Mouse (Mus musculus) kidney, adult 2 months (tissue): Measurements from ENCODE around the gene Dus2. TPM values are rescaled to one million over a fixed set of nuclear protein-coding genes. Genes with fewer than 3 reads are reported as not detected.
A peak's percentile ranks its signal among the peaks of the same experiment; 100 is the strongest.

Experiments used
- DNase-seq: peaks from one replicate; pipeline ENCODE4 v3.0.0; 2021
- H3K27ac ChIP-seq: fragments of 200-500 bp; 2 replicates; pipeline ENCODE4 v1.5.1; 2012; ENCODE audit warnings: low read depth, low read length, control low read depth, inconsistent platforms; ENCODE audit not compliant: insufficient read depth
- H3K27me3 ChIP-seq: fragments of 200-500 bp; replicated peaks from 2 replicates; pipeline ENCODE4 v1.6.1; 2012; ENCODE audit warnings: mild to moderate bottlenecking, moderate library complexity, low read length, inconsistent platforms; ENCODE audit not compliant: control insufficient read depth, insufficient read depth
- H3K36me3 ChIP-seq: fragments of 200-500 bp; 2 replicates; pipeline ENCODE4 v1.6.1; 2012; ENCODE audit warnings: mild to moderate bottlenecking, moderate library complexity, low read length, inconsistent platforms; ENCODE audit not compliant: control insufficient read depth, insufficient read depth
- H3K4me1 ChIP-seq: fragments of 200-500 bp; 2 replicates; pipeline ENCODE4 v1.6.1; 2011; ENCODE audit warnings: low read length; ENCODE audit not compliant: control insufficient read depth, insufficient read depth
- H3K4me3 ChIP-seq: fragments of 200-500 bp; 2 replicates; pipeline ENCODE4 v1.5.1; 2011; ENCODE audit warnings: mild to moderate bottlenecking, low read depth, low read length, control low read depth; ENCODE audit not compliant: insufficient read depth
- CTCF ChIP-seq: fragments of 200-500 bp; conservative IDR thresholded peaks from 2 replicates; pipeline ENCODE4 v1.5.1; 2011; ENCODE audit warnings: low read depth, mild to moderate bottlenecking, control low read depth, low read length, moderate library complexity, mixed read lengths; ENCODE audit not compliant: insufficient read depth, insufficient read length
- POLR2A ChIP-seq: fragments of 200-500 bp; IDR thresholded peaks from one replicate; pipeline ENCODE4 v1.6.1; 2011; ENCODE audit warnings: low read depth, low read length, control low read depth
- WGBS: fragments of 180-500 bp; shearing (Covaris S2); methylation state at CpG from one replicate; pipeline ENCODE4 v1.1.7; 2018; 5-methylcytosine and 5-hydroxymethylcytosine counted together
- polyA plus RNA-seq: library from polyadenylated mRNA; depleted of rRNA; stranded (reverse); fragments of >200 nt; gene quantifications from 2 replicates; pipeline ENCODE4 v1.2.3, GENCODE M21; 2012

Gene Dus2
- polyA plus RNA-seq, 1 experiment = 11.6 TPM

- Histone ChIP-seq H3K27me3 (no peaks in the 10 kb centered on the region), H3K36me3 (no peaks in the 10 kb centered on the region), H3K4me1 (no peaks in the 10 kb centered on the region), H3K4me3 (no peak overlapping the region), H3K27ac (no peak overlapping the region)
- 87% methylated on average over 11 of the region's 11 CpGs for WGBS
- DNase-seq = no peak
- no peak for TF ChIP-seq POLR2A
- TF ChIP-seq CTCF = no peak
Measured at GRCm38 (mm10) chr8:105988546-105988945, 2.6 kb upstream of the Dus2 start.

- no peak for DNase-seq
- H3K36me3 ChIP-seq = no peaks in the 10 kb centered on the region
- H3K4me1 ChIP-seq = no peaks in the 10 kb centered on the region
- 81% methylated on average over 2 of the region's 2 CpGs for WGBS
- H3K27ac ChIP-seq = no peak overlapping the region
- H3K4me3 ChIP-seq = no peak overlapping the region
- no peak for TF ChIP-seq POLR2A
- no peak for TF ChIP-seq CTCF
- no peaks in the 10 kb centered on the region for H3K27me3 ChIP-seq
Measured at GRCm38 (mm10) chr8:105991546-105991945, 409 bp downstream of the Dus2 start.

GRCm38 (mm10) chr8:105992499-105992898 is 1.4 kb downstream of the Dus2 start:
- no peak overlapping the region for H3K27ac ChIP-seq
- H3K36me3 ChIP-seq = no peaks in the 10 kb centered on the region
- no peaks in the 10 kb centered on the region for H3K27me3 ChIP-seq
- 63% methylated on average over 5 of the region's 5 CpGs for WGBS
- H3K4me3 ChIP-seq = no peak overlapping the region
- TF ChIP-seq POLR2A = no peak
- no peak for TF ChIP-seq CTCF
- peak; percentile 7 for DNase-seq
- H3K4me1 ChIP-seq = no peaks in the 10 kb centered on the region

GRCm38 (mm10) chr8:105993226-105993625 is 2.1 kb downstream of the Dus2 start:
- WGBS = 72% methylated on average over 4 of the region's 4 CpGs
- Histone ChIP-seq H3K27me3 (no peaks in the 10 kb centered on the region), H3K4me3 (no peak overlapping the region), H3K36me3 (no peaks in the 10 kb centered on the region), H3K4me1 (no peaks in the 10 kb centered on the region), H3K27ac (no peak overlapping the region)
- no peak for DNase-seq
- no peak for TF ChIP-seq CTCF
- no peak for TF ChIP-seq POLR2A

GRCm38 (mm10) chr8:105996359-105996758 is 5.2 kb downstream of the Dus2 start:
- 60% methylated on average over 7 of the region's 7 CpGs for WGBS
- Histone ChIP-seq H3K27ac (no peak overlapping the region), H3K4me3 (no peak overlapping the region), H3K27me3 (no peaks in the 10 kb centered on the region), H3K4me1 (0 out of 2 replicates have a peak, but pooled peaks cover 2% of the 10 kb centered on the region), H3K36me3 (no peaks in the 10 kb centered on the region)
- DNase-seq = peak; percentile 12
- no peak for TF ChIP-seq POLR2A
- no peak for TF ChIP-seq CTCF

GRCm38 (mm10) chr8:105998971-105999370 is 7.8 kb downstream of the Dus2 start:
- H3K27ac ChIP-seq = peak overlapping the region; percentile 45
- WGBS = 72% methylated on average over 2 of the region's 2 CpGs
- TF ChIP-seq CTCF (no peak), POLR2A (no peak)
- DNase-seq = peak; percentile 81
- H3K27me3 ChIP-seq = no peaks in the 10 kb centered on the region
- no peak overlapping the region for H3K4me3 ChIP-seq
- H3K36me3 ChIP-seq = no peaks in the 10 kb centered on the region
- H3K4me1 ChIP-seq = 0 out of 2 replicates have a peak, but pooled peaks cover 2% of the 10 kb centered on the region

GRCm38 (mm10) chr8:106001908-106002307 is 10.8 kb downstream of the Dus2 start:
- TF ChIP-seq POLR2A (no peak), CTCF (no peak)
- DNase-seq = no peak
- 0 out of 2 replicates have a peak, but pooled peaks cover 2% of the 10 kb centered on the region for H3K4me1 ChIP-seq
- no peaks in the 10 kb centered on the region for H3K36me3 ChIP-seq
- H3K27ac ChIP-seq = no peak overlapping the region
- whole genome bisulfite sequencing = 86% methylated on average over 4 of the region's 4 CpGs
- H3K4me3 ChIP-seq = no peak overlapping the region
- H3K27me3 ChIP-seq = no peaks in the 10 kb centered on the region
